Mouse (Mus musculus): Measurements from ENCODE around the gene Ndufs2.
A peak's percentile ranks its signal among the peaks of the same experiment; 100 is the strongest.

Ndufs2 gene

GRCm38 (mm10) chr1:171279012-171279705, 28.0 kb upstream of the Ndufs2 start:
- DNase-seq (ENCODE audit: low read depth in 1 of 2, low spot score in 2 of 2), result no peak

DNA sequence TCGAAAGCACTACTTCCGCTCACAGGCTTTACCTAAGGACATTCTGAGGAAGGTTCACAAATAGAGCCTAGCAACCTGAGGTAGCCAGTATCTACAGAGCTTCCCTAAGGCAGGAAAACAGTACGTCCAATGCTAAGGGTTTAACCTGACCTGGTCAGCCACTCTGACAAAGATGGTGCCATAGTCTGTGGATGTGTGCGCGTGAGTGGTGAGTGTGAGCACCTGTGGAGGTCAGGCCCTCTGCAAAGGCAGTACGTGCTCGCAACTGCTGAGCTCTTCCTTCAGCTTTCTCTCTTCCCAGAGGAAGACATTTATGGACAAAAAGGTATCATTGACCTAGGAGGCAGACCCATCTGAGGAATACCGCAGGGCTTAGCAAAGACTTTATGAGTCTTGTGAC, 27.2 kb upstream of the Ndufs2 start:
- DNase-seq (ENCODE audit: low read depth in 1 of 2, low spot score in 2 of 2), result no peak

- no peak for DNase-seq (ENCODE audit: low read depth in 1 of 2, low spot score in 2 of 2)
Measured at GRCm38 (mm10) chr1:171277736-171278135, 26.5 kb upstream of the Ndufs2 start.

DNA sequence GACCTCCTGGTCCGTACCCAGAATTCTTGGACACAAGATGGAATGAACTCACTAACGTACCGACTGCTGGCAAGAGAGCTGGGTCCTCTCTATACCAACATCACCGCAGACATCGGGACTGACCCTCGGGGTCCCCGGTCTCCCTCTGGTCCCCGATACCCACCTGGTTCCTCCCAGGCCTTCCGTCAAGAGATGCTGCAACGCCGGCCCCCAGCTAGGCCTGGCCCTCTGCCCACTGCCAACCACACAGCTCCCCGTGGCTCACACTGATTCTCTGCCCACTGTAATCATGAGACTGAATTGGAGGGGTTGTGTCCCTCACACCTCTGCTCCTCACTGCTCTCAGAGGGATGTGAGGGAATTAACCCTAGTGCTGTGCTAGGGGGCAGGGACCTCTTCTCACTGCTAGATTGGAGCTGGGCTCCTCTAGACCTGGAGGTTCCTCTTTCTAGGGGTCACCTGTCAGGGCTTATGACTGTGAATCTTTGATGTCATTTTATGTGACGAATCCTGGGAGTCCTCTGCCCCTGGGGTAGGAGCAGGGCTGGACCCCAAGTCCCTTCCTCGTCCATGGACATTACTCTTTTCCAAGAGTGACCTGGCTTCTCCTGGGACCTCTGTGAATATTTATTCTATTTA, 25.0 kb upstream of the Ndufs2 start:
- DNase-seq (ENCODE audit: low read depth in 1 of 2, low spot score in 2 of 2), result no peak

GRCm38 (mm10) chr1:171275144-171275734, 24.1 kb upstream of the Ndufs2 start:
- DNase-seq (ENCODE audit: low read depth in 1 of 2, low spot score in 2 of 2), result no peak

GRCm38 (mm10) chr1:171274171-171274570, 23.0 kb upstream of the Ndufs2 start:
- DNase-seq (ENCODE audit: low read depth in 1 of 2, low spot score in 2 of 2), result no peak

DNA sequence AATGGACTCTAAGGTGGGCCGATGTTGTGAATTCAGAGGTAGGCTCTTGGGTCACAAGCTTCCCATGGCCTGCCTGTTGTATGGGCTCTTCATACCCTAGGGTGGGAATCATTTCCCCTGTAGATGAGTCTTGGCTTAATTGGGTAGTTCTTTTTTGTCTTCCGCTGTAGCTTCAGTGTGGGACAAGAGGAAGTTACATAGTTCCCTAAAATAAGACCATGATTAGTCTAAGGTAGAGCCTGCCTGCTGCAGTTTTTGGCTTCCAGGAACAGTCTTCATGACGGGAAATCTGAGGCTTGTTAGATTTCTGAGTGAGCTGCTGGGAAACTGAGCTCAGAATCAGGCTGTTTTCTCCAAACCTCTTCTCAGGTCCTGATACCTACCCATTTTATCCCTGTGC, 20.9 kb upstream of the Ndufs2 start:
- no peak for DNase-seq (ENCODE audit: low read depth in 1 of 2, low spot score in 2 of 2)

DNA sequence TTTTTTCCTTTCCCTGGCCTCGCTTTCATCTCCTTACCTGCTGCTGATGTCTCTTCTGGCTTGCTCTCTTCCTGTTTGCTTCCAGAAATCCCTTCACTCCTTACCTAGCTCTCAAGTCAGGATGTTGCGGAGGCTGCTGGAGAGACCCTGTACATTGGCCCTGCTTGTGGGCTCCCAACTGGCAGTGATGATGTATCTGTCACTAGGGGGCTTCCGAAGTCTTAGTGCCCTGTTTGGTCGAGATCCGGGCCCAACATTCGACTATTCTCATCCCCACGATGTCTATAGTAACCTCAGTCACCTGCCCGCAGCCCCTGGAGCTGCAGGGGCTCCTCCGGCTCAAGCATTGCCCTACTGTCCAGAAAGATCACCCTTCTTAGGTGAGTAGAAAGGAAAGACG, 20.4 kb upstream of the Ndufs2 start:
- no peak for DNase-seq (ENCODE audit: low read depth in 1 of 2, low spot score in 2 of 2)

GRCm38 (mm10) chr1:171271196-171271595, 20.0 kb upstream of the Ndufs2 start:
- DNase-seq (ENCODE audit: low read depth in 1 of 2, low spot score in 2 of 2), result no peak

- DNase-seq (ENCODE audit: low read depth in 1 of 2, low spot score in 2 of 2), result no peak
Measured at GRCm38 (mm10) chr1:171270573-171270900, 19.3 kb upstream of the Ndufs2 start.

GRCm38 (mm10) chr1:171269848-171270572, 18.8 kb upstream of the Ndufs2 start, which contains the start of gene B4galt3:
TSS of gene B4galt3 (plus strand) at chr1:171270328.
- peak; percentile 57 to 87 for DNase-seq (ENCODE audit: low read depth in 1 of 2, low spot score in 2 of 2)

DNA sequence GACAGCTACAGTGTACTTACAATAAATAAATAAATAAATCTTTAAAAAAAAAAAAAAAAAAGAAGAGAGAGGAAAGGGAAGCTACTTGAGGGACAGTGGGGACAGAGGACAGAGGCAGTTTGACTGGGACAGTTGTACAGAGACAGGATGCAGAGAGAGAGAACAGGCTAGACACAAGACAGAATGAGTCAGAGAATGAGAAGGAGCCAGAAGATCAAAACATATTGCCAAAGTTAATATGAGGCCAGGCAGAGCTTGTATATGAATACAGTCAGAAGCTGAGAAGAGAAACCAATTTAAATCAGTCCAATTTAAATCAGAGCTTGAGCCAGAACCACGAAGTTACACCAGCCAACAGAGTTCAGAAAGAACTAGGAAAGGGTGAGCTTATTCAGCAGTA, 17.2 kb upstream of the Ndufs2 start:
- no peak for DNase-seq (ENCODE audit: low read depth in 1 of 2, low spot score in 2 of 2)

DNA sequence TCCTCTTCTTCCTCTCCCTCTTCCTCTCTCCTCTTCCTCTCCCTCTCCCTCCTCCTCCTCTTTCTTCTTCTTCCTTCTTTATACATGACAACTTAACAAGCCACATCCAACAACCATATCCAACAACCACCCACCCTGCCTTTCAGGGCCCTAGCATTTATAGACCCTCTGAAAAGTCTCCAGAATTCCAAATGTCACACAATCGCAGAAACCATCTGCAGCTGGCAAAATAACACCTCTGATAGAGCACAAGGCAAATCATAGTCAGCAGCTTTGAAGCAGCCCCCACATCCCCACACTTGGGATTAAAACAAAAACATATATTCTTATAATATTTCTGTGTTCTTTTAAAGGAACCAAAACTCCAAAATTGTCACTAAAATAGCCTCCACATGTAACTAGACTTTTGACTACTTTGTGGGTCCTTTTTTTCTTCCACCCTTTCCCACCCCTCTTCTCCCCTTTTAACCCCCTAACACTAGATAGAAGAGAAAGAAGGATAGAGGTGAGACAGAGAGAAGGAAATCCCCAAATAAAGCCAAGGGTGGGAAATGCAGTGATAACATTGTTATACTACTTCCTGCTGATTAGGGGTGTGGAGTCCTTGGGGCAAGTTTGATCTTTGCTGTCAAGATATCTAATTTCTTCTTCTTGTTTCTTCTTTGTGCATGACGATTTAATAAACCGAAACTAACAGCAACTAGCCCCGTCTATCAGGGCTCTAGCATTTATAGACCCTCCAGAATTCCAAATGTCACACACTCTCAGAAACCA, 15.0 kb upstream of the Ndufs2 start:
- no peak for DNase-seq (ENCODE audit: low read depth in 1 of 2, low spot score in 2 of 2)

- no peak for DNase-seq (ENCODE audit: low read depth in 1 of 2, low spot score in 2 of 2)
Measured at GRCm38 (mm10) chr1:171263666-171264461, 12.7 kb upstream of the Ndufs2 start.

GRCm38 (mm10) chr1:171263185-171263611, 12.0 kb upstream of the Ndufs2 start:
- DNase-seq (ENCODE audit: low read depth in 1 of 2, low spot score in 2 of 2), result no peak

- DNase-seq (ENCODE audit: low read depth in 1 of 2, low spot score in 2 of 2), result no peak
Measured at GRCm38 (mm10) chr1:171262594-171263130, 11.5 kb upstream of the Ndufs2 start.

DNA sequence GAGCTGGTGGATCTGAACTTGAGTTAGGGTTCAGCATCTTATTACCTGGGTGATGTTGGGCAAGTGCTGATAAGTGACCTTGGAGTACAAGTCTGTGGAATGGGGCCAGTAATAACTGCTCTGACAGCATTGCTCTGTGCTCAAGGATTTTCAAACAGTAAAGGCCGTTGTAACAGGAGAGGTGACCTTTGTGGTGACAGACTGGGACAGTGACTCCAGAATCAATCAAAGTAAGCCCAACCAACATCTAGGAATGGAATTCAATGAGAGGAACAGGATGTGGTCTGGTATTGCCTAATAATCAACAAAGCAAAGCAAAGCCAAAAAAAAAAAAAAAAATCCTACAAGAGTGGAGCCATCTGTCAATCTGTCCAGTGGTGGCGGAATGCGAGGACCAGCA, 9.1 kb upstream of the Ndufs2 start:
- DNase-seq (ENCODE audit: low read depth in 1 of 2, low spot score in 2 of 2), result no peak

DNA sequence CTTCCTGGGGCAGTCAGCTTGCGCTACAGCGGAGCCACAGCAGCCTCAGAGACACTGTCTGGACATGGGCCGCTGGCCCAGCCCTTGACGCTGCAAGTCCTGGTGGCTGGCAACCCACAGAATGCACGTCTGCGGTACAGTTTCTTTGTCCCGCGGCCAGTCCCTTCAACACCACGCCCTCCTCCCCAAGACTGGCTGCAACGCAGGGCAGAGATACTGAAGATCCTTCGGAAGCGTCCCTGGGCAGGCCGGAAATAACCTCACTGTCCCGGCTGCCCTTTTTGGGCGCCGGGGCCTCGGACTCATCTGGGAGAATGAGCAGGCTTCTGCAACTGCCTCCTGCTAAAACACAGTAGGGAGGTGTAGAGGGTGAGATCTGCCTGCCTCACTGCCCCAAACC, 7.7 kb upstream of the Ndufs2 start:
- DNase-seq (ENCODE audit: low read depth in 1 of 2, low spot score in 2 of 2), result no peak

- no peak for DNase-seq (ENCODE audit: low read depth in 1 of 2, low spot score in 2 of 2)
Measured at GRCm38 (mm10) chr1:171257781-171258180, 6.6 kb upstream of the Ndufs2 start.

- peak in 1 of 2 experiments; percentile 34 for DNase-seq (ENCODE audit: low read depth in 1 of 2, low spot score in 2 of 2)
Measured at GRCm38 (mm10) chr1:171256937-171257548, 5.9 kb upstream of the Ndufs2 start.
